Mouse (Mus musculus) kidney, postnatal 14 days (tissue): ENCODE measurements around the gene Slc12a8.

ENCODE experiments used
- DNase-seq: peaks from one replicate; pipeline ENCODE4 v3.0.0; 2022; ENCODE audit warnings: mixed read lengths

Slc12a8 gene

DNA sequence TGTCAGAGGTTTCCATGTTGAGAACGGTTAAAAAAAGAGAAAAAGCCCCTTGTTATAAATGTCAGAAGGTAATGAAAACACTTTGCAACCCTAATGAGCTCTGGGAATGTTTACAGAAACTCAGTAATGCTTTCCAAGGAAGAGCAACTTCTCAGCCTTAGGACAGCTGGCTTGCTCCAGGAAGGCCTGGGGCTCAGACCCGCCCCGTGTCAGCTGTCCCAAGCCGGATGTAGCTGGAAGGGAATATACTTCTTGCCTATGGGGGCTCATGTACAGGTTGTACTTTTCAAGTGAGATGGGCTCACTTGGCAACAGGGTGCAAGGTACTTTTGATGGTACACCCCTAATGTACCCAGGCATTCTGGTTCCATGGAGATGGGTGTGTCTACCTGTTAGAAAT is 28.4 kb downstream of the Slc12a8 start:
- no peak for DNase-seq

DNA sequence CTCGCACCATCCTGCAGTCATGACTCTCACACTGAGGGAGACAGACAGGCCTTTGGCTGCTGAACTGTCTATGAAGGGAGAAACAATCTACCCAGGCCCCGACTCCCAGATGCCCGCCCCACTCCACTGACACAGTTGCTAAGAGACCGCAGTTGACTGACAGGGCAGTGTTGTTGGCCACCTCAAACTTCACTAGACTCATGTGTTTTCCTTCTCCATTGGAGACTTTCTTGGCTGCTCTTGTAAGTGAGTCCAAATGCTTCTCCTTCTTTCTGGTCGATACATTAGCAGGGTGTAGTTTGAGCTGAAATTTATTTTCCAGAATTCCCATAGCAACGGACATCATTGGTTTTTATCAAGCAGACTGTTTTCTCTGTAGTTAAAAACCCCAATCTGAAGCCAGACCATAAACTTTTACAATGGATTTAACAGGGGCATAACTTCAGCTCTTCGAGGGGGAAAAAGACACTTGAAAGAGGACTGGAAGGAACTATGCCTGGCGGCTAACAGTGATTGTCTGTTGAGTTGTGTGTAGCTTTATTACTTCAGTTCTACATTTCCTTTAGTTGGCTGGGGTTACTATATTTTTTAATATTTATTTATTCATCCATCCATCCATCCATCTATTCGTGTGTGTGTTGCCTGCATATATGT is 36.7 kb downstream of the Slc12a8 start:
- DNase-seq = no peak

DNA sequence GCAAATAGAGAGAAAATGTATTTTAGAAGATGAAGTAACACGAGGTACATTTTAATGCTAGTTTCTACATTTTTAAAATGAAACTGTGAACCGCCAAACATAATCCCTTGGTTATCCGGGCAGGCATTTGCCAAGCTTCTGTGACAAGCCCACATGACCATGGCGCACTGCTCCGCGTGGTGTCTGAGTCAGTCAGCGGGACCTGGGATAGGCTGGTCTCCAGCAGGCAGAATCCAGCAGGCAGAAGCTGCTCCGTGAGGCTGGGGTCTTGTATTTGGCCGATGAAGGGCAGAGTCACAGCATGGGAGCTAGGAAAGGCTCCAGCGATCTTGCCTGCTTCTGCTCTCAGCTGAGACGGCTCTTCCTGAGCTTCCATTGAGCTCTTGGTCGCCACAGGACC is 41.0 kb downstream of the Slc12a8 start:
- DNase-seq = no peak

DNA sequence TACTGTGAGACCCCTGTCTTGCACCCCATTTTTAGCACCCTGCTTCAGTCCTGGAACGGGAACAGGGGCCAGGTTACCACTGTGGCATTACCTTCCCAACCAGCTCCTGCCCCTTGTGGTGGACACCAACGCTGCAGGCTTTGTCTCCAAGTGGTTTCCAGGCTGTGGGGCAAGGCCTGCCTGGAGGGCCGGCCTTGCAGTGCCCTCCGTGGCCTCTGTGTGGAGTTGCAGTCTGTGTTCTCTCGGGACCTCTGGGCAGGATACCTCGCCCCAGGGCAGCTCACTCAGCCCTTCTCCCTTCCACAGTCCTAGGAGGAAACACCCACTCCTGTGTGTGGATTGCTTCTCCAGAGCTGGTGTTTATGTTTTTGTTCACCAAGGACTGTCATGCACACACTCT is 43.2 kb downstream of the Slc12a8 start:
- peak; percentile 89 for DNase-seq

DNA sequence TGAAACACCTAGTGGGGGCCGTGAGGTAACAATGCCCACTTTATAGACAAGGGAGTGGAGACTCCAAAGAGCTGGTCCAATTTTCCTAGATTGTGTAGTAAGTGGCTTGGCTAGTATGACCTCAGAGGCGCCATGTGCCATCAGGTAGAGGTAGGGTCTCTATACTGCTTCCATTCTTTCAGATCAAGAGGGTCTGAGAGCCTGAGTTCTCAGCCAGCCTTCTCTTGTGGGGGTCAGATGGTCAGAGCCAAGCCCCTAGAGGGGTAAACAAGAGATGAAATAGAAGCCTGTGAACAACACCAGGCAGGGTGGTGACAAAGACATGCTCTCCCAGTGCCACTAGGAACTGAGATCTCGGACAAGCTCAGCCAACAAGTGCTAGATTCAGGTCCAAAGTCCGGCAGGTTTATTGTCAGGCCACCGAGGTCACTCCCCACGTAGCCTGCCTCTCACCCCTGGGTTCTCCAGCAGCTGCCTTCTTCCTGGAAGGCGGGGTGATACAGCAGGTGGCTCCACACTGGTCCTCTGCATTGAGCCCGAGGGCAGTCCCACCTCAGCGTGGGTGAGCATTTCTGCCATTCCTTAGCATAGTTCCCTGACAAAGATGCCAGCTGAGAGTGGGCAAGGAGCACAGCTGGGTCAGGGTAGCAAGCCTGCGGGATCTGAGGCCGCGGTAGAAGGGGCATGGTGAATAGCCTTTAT is 44.3 kb downstream of the Slc12a8 start:
- no peak for DNase-seq

DNA sequence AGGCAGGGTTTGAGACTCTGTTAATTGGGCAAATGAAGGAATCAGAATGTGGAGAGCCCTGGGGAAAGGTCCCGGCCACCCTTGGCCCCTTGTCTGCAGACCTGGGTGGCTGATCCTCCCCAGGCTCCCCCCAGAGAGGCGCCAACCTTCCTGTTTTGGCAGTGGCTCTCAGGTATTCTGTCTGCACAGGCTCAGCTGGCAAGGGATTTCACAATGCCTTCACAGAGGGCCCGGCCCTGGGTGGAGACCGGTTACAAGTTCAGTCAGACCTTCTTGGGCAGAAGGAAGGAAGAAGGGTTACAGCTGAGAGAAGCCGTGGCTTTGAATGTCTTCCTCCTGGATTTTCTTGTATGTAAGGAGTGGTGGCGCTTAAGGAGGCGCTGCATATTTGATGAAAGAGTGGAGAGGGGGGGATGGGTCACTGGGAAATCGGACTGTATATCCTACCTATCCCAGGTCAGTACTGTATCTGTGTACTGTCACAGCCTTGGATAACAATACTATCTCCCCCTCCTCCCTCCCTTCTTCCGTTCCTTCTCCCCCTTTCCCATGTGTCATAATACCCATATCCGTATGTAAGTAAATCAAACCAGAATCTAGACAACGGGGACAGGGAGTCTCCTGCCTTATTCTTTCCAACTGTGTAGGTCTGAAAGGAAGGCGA is 45.9 kb downstream of the Slc12a8 start:
- peak; percentile 66 for DNase-seq

DNA sequence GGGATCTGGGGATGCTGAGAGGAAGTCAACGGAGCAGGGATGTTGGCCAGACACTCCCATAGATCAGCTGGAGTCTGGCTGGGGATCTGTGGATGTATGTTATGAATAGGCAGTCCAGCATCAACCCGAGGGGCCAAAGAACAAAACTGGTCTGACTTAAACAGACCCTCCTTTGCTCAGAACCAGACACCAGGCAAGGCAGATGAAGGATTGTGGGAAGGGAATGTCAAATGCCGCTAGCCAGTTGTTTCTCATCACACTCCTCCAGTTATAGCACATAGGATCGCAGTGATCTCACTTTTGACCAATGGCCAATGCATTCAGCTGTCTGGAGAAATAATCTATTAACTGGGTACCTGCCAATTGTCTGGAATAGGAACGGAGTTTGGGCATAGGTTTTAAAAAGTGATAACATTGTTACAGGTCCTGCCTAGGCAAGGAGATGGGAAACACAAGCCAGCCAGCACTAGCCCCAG is 46.4 kb downstream of the Slc12a8 start:
- peak; percentile 29 for DNase-seq

DNA sequence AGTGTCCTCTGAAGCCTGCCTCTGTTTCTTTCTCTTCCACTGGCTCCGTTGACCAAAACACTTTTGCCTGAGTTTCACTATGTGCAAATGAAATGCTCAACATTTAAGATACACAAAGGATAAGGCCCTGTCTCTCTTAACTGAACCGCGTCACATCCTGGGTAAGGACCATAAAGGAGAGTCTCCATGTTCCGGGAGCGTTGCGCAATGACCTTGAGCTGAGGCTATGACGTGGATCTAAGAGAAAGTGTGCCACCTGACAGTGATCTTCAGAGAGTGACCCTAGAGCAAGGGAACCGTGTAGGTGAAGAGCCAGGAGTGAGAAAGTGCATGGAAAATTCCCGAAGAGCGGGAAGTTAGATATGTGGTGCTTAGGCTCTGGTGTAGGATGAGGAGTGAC is 49.3 kb downstream of the Slc12a8 start:
- DNase-seq = no peak

DNA sequence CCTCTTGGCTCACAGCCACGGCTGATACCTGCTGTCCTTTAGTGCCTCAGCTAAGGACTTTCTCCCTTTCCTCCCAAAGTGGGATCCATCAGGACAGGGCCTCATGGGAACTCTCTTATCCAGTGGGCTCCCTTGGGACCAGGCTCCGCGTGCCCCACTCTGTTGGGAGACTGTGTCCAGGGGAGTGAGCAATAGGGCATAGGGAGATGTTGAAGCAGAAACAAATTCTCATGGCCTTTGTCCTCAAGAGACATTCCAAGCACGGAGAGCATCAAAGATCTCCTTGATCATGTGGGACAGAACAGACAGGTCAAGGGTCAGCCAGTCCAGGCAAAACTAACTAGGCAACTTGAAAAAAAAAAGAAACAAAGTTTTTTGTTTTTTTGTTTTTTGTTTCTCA is 50.6 kb downstream of the Slc12a8 start:
- DNase-seq = peak; percentile 19

DNA sequence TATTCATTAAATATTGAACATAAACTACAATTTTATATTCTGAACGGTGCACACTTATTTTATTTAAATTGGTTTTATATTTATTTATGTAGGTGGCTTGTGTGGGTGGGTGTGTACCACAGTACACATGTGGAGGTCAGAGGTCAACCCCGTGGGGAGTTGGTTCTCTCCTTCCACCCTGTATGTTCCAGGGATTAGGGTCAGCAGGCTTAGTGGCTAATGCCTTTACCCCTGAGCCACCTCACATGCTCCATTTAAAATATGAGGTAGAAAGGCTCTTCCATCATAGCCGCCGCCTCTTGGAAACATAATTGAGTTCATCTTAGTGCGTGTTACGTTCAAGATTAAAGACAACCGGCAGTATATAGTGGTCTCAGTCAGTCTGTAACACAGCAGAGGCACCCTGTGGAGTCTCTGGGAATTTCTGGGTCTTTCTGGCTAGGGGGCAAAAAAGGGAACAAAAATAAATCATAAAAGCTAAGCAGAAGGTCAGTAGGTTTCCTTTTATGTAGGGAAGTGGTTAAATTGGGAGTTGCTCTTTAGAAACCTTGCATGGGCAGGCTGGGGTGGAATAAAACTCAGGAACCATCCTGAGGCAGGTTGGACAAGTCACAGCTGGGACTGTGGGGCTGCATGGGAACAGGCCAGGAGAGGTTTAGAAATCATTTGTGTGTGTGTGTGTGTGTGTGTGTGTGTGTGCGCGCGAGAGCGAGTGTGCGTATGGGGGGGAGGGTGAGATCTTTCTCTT is 51.3 kb downstream of the Slc12a8 start:
- no peak for DNase-seq

DNA sequence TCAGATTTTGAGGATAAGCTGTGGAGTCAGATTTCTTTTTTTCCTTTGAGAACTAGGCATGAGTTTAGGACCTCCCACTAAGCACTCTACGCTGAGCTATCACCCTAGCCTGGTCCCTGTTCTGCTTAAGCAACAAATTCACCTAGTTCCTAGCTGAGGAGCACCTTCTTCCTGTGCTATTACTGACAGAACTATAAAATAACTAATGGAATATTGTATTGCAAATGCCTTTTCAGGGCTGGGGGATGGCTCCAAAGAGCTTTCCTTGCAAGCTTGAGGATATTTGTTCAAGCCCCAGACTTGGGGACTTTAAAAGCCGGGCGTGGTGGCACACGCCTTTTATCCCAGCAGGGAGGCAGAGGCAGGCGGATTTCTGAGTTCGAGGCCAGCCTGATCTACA is 55.5 kb downstream of the Slc12a8 start:
- no peak for DNase-seq

DNA sequence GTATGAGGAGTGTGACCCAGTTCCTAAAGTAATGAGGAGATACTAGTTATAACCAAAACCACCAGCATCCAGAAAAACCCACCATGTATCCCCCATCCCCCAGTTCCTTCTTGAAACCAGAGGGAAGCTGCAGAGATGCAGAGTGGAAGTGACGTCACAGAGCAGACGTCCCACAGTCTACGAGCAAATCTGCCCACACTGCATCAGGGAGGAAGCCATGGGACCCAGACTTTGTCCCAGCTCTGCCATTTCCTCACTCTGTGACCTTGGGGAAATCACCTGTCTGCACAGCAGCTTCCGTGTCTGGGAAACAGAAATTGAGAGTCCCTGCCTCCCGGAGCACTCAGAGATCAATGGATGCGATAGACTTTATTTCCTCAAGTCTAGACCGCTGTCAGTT is 56.6 kb downstream of the Slc12a8 start:
- no peak for DNase-seq

DNA sequence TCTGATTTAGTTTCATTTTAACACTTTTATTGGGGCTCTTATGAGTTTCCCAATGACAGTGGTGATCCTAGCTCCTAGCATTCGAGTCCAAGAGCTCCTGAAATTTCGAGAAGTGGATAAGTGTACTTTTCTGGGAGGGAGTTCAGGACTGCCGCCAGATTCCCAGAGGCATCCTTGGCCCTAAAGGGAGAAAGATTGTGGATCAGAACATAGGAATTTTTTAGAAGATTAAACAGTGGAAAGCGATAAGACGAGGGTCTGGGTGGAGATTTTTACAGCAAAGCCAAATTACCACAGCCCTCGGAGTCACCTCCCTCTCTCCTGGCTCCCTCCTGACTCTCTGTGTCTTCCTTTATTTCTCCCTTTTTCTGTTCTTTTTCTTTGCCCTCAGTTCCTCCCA is 58.6 kb downstream of the Slc12a8 start:
- no peak for DNase-seq

DNA sequence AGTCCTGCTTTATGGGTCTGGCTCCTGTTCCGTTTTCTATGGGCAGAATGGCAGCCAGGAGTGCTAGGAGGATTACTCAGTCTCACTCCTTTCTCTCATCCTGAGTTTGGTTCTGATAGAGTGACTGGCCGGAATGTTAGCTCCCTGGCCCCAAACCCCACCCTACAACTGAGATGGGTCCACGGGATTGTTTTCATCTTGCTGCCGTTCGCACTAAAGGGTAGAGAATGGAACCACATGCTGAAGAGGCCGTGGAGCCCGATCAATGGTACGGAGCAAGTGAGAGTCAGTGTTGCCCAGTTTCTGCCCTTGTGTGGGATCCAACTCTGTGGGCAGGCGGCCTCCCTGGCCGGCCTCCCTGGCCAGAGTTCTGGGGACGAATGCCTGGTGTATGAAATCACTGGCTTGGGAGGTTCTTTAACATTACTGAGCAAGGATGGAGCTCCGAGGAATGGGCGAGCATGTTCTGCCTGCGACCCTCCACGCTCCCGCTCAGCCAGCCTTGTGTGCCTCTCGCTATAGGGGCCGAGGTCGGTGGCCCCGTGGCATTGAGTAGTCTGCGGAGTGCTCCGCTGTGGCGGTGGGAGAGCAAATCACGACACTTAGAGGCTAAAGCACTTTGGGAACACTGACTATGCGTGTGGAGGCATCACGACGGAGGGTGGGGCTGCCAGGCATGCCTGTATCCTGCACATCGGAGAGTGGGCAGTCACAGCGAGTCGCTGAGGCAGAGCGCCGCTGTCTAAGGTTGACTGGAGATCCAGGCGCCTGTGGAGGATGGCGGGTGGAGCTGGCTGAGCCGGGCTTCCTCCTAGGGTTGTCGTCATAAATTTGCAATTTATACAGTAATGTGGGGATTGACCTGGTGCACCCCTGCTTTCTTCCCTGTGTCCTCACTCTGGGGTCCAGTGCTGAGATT is 59.4 kb downstream of the Slc12a8 start:
- DNase-seq = no peak

DNA sequence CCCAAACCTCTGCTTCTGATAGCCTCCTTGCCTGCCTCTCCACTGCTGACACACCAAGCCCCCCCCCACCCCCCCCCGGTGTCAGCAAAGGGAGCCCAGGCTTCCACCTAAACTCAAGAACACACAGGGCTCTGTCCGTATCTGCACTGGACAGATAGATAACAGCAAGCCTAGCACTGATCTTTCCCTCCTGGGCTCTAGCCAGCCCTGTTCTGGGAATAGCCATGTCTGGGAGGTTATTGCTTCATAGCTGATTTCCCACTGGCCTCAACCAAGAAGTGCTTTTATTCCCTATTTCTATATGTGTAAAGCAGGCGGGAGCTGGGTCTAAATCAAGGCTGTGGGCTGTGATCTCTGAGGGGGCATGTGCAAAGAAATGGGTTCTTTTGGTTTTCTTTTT is 61.3 kb downstream of the Slc12a8 start:
- no peak for DNase-seq

DNA sequence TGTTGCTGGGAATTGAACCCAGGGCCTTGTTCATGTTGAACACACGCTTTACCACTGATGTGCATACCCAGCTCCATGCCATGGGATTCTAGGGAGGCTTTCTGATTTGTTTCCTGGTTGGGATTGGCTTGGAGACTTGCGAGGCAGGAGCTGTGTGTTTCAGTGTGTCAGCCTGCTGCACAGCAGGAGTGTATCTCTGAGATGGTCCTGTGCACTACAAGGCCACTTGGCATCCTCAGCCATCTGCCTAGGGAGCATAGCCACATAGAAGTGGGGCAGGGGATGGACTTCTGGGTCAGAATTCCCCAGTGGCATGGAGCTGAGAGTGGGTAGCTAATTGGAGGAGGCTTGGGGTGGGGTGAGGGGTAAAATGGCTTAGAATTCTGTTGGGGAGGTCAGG is 63.2 kb downstream of the Slc12a8 start:
- DNase-seq = no peak

DNA sequence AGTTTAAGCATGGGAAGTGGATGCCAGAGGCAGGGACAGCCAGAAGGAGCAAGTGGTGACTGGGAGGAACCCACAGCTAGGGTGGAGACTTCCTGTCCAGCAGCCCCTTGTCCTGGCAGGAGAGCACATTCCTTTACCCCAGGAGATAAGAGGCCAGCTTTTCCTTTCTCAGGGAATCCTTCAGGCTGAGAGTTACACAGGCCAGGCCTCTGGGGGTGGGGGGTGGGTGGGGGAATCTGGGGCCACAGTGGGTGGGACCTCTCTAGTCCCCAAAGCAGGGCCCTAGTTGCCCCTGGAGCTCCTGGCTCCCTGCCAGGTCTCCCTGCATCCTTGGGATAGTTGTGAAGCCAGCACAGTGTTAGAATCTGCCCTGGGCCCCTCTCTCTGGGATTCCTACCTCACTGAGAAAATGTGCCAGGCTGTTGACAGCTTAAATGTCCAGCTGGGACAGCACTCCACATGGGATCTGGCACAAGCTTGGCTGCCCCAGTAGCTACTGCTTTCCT is 63.7 kb downstream of the Slc12a8 start:
- DNase-seq = peak; percentile 68

DNA sequence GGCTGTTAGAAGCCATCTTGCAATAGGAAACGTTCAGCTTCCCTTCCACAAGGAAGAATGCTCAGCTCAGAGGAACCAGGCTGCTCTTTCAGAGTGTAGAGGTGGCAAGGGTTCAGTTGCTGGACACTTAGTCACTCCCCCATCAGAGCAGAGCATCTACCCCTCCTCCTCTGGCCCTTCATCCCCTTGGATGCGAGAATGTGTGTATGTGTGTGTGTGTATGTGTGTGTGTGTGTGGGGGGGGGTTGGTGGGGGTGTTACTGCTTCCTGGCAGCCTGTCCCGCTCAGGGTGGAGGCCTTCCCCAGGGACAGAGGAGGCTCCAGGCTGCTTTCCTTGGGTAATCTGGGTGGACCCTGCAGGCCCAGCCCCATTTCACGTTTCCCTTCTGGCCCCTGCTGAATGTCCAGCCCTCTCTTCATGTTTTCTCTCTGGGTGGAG is 64.6 kb downstream of the Slc12a8 start:
- DNase-seq = peak; percentile 71

DNA sequence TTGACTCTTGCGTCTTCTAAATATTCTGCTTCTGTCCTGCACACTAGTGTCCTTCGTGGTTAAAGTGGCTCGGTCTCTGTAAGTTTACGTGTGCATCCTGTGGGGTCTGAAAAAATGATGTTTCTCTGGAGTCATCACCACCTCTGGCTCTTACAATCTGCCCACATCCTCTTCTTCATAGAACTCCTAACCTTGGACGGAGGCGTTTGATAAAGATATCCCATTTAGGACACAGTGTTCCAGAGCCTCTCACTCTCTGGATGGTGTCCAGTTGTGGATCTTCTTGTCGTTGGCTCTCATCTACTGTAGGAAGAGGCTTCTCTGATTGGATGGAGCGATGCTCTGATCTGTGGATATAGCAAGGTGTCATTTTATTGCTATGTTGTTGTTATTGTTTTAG is 65.4 kb downstream of the Slc12a8 start:
- no peak for DNase-seq

DNA sequence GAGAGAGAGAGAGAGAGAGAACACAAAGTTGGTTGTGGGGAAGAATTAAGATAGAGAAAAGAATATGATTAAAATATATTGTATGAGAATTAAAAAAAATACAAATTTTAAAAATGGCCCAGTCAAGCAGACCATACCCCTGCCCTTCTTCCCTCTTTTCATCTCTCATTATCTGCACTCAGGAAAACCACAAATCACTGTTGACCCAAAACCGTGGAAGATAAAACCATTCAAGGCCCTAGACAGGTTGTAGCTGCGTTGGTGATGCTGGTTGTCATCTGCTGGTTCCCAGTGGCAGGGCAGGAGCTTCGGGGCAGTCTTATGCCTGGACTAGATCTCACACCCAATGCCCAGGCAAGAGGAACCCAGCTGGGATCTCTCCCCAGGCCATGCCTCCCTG is 66.2 kb downstream of the Slc12a8 start:
- DNase-seq = no peak

DNA sequence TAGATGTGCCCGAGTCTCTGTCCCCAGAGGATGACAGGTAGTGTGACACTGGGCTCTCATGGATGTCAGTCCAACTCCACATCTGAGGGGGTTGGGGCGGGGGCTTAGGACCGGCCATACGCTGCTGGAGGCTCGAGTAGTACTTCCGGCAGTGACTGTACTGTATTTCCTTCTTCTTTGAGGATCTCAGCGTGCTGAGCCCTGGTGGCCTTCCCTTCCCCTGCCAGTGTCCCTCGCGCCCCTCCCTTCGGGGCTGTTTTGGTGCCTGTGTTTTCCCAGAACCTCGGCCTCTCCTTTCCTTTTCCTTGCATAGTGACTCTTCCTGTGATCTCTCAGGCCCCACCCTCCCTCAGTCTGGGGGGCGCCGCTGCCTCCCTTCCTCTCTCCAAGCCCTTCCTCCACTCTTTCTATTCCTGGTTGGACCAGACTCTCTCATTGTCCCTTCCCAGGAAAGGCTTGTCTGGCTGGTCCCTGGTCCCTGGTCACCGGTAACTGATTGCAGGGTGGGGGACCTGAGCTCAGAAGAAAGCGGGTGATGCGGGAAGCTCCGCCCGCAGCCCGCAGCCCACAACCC is 66.8 kb downstream of the Slc12a8 start:
- peak; percentile 81 for DNase-seq
